Mouse (Mus musculus) layer of hippocampus, adult 11-12 months (tissue): ENCODE data around the gene Theg.

Experiments used
- DNase-seq: peaks from one replicate; pipeline ENCODE4 v3.0.0; 2022; ENCODE audit warnings: low spot score

Gene Theg

DNA sequence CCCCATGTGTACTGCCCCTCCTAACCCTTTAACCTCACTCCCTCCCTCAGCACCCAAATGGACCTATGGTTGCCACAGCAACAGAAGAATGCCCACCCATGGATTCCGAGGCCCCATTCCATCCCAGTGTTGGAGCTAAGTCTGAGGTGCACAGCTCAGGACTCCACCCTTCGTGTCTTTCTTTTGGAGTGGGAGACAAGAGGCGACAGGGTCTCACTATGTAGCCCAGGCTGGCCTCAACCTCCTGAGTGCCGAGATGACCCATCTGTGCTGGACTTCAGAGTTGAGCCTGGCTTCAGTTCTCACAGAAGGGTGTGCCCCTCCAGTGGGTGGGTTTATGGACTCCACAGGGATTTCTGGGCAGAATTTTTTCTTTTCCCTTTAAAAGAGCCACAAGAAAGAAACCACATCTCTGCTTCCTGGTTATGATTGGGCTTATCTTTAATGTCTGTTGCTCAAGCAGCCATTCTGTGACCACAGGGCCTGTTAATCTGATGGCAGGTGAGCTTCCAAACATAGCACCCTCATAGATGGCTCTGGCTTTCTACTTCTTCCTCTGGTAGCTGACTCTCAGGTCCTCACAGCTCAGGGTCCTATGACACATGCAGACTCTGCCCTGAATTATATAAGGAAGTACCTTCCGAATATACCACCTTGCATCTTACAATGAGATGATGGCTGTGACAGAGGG is at the start of gene Theg:
Gene Theg, minus strand, starts transcription at position 271 of the 691 bp plus-strand sequence.
- DNase-seq, result no peak

DNA sequence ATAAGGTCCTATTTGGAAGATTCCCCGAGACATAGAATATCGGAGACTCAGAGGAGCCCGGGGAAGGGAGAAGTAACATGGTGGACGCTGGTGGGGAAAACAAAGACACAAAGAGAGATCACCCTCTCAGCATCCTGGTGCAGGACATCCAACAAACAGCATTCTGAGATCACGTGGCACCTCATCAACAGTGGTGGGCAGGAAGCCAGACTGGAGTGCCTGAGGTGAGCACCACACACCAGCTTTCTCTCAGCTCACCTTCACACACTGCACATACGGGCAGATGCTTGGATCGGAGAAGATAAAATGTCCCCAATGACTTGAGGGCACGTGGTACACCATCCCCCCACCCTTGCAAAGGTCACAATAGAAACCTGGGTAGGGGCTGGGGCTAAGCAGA is 49.2 kb upstream of the Theg start:
- no peak for DNase-seq

DNA sequence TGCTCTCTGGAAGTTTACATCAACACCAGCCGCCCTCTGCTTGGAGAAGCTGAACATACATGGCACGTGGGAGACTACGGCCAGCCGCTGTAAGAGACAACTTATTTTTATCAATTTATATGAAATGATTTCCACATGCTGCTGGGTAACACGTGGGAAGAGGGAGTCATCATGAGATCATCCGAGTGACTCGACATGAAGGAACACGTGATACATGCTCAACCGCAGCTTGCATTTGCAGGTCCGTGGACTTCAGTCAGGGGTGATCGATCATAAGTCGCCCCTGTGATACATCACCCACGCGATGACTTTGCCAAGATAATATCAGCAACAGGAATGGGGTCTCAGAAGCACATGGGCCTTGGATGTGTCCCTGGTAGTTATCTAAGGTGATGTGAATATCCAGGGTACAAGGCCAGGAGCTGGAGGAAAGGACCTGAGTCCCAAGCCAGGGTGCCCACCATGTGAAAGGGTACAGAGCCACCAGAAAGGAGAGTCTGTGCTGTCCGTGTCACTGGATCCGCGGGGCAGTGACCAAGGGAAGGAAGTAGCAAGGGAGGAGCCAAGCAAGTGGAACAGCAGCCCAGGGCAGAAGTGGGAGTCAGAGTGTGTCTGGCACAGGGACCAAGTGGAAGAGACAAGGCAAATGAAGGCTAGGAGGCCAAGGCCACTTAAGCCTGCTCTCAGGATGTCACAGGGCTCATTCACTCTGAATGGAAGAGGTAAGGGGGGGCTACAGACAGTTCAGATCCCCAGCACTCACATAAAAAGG is 46.1 kb upstream of the Theg start:
- no peak for DNase-seq

GRCm38 (mm10) chr10:79631432-79631831 is 44.3 kb upstream of the Theg start:
- peak; percentile 72 for DNase-seq

DNA sequence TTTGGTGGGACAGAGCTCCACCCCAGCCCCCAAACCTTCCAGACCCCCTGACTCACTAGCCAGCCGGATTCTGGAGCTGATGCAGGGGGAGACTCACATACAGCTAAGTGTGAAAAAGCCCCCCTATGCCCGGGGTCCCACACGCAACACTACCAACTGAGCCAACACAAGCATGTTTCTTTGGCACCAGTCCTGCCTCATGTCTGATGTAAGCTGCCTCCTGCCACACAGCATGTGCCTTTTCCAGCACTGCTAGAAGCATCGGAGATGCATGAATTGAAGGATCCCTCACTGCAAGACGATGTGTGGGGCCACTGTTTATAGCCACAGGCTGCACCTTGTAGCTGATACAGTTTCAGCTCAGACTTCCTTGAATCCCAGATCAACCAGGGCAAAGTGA is 41.2 kb upstream of the Theg start:
- DNase-seq, result no peak

GRCm38 (mm10) chr10:79626156-79626555 is 39.0 kb upstream of the Theg start:
- DNase-seq, result no peak

- no peak for DNase-seq
Measured at GRCm38 (mm10) chr10:79625398-79625797, 38.3 kb upstream of the Theg start.

- DNase-seq, result no peak
Measured at GRCm38 (mm10) chr10:79623950-79624349, 36.8 kb upstream of the Theg start.

DNA sequence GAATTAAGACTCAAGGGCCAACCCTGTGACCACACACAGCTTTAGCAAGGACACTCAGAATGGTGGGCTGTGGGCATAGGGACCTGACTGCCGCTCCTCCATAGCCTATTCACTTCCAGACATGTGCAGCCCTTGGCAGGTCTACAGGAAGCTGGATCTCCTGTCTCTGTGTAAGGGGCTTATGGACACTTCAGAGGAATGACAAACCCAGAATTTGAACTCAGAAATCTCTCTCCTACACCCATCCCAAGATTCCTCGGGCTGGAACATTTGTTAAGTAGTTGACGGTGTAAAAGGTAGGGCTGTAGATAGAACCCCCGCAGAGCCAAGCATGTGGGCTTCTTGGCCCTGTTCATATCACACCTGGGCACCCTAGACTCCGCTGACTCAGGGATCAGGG is 29.2 kb upstream of the Theg start:
- DNase-seq, result no peak

GRCm38 (mm10) chr10:79615860-79616259 is 28.7 kb upstream of the Theg start:
- DNase-seq, result no peak

DNA sequence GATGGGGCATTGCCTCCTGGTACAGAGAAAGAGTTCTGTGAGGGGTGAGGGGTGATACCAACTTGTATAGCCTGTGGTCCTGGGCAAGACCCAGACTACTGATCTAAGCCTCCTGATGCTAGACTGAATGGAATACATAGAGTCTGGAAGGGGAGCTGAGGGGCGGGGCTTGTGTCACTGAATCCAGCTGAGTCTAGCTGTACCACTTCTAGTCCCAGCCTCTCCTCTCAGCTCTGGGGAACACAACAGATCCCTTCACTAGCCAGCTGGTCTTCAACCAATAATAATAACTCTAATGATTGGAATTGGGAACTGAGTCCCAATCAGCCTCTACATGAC is 27.1 kb upstream of the Theg start:
- DNase-seq, result no peak

GRCm38 (mm10) chr10:79613578-79614304 is 26.6 kb upstream of the Theg start, which contains the start of gene C2cd4c:
Gene C2cd4c, minus strand, starts transcription at chr10:79614025.
- peak; percentile 70 for DNase-seq

- no peak for DNase-seq
Measured at GRCm38 (mm10) chr10:79612192-79613135, 25.3 kb upstream of the Theg start.

DNA sequence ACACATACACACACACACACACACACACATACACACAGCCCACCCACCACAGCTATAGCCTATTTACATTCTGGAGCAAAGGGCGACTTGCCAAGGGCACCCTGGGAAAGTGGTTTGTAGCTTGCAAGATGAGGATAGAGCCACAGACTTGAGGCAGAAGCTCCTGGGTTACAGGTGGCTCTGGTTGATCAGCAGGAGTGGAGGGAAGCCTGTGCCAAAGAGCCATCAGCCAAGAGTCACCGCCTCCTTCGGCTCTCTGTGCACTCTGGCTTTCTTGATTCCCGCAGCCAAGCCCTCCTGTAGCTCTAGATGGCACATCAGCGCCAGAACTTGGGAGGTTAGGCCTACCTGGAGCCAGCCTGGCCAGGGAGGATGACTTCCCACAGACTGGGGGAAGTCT is 24.2 kb upstream of the Theg start:
- DNase-seq, result no peak

GRCm38 (mm10) chr10:79609276-79609675 is 22.1 kb upstream of the Theg start:
- no peak for DNase-seq

DNA sequence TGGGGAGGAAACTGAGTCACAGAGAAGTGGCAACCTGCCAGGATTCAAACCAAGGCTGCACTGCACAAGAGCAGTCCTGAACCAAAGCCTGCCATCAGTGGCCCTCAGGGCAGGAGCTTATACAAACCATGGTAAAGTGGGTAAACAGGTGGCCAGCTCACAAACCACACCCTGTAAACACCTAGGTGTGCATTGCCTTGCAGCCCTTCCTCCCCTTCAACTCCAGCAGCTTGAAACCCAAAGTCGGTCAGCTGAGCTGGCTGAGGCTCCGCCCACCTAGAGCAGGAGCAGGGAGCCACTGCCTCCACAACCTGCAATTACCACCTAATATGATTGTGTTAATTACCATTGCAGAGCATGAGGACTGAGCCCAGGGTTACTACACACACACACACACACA is 20.8 kb upstream of the Theg start:
- no peak for DNase-seq

DNA sequence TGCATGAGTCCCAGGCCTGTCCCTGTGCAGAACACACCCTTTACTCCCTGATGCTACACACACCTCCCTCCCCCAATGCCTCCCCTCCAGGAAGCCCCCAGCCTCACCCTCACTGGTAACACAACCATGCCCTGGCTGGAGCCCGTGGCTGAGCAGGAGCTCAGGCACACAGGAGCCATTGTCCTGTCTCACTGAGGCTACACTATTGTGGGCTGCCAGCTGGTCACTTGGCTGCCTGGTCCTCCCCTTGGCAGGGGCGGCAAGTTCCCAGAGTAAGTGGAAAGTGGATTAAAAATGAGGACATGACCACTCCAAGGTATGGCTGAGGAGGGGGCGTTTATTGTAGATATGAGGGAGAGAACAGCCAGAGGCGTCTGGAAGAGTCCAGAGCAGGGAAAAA is 19.4 kb upstream of the Theg start:
- DNase-seq, result no peak

DNA sequence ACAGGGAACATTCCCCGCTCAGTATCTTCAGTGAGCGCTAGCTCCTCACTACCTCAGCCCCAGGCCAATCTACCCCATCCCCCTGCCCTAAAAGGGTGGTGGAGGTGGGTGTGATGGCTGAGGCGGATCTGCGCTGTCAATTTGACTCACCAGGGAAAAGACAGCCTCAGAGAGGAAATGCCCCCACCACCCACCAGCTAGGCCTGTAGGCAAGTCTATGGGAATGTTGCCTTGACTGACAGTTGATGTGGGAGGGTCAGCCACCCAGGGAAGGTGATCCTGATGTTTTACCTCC is 10.8 kb upstream of the Theg start:
- DNase-seq, result no peak

- peak; percentile 67 for DNase-seq
Measured at GRCm38 (mm10) chr10:79597051-79597935, 10.2 kb upstream of the Theg start.

GRCm38 (mm10) chr10:79595590-79595929 is 8.4 kb upstream of the Theg start:
- no peak for DNase-seq

DNA sequence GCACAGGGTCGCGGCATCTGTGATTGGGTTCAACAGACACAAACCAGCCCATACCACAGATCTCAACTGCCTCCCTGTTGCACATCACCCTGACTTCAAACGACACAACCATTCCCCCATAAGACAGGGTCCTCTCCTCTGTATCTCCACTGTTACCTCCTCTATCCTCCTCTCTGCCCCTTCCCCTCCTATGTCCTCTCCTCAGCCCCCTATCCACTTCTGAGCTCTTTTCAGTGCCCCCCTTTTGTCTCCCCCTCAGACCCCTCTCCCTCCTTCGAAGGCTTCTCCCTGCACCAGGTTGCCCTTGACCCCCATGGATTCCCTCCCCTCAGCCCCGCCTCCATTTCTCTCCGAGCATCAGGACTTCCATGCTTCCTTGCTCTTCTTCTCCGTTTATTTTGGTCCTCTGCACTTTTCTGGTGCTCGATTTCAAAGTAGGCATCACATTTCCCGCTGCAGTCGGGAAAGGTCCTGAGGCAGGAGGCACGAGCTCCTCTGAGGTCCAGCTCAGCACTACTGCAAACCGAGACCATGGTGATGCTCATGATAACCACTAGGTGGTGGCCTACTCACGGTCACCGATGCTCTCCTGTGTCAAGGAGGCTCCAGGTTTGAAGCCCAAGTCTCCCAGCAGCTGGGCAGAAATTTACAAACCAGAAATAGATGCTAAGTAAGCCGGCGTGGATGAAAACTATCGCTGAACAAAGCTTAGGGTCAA is 7.9 kb upstream of the Theg start:
- peak; percentile 73 for DNase-seq
